Mouse (Mus musculus) midbrain, embryonic 16.5 days (tissue): ENCODE results near the gene Pex1. TPM values are rescaled to one million over a fixed set of nuclear protein-coding genes. Genes with fewer than 3 reads are reported as not detected.
"Not testable (repeated sequence)": the region's sequence is repeated elsewhere in the genome, so short reads cannot be mapped to it uniquely, and the experiment has no call there.

Source experiments
- ATAC-seq: fragments of 200-750 bp; cut with Nextera tagmentation; 2 replicates; pipeline ENCODE4 v1.8.0; 2017; ENCODE audit warnings: moderate TSS enrichment
- H3K27ac ChIP-seq: fragments of 300-500 bp; sonication (generic); 2 replicates; pipeline ENCODE4 v1.5.1; 2014; ENCODE audit warnings: mild to moderate bottlenecking, low read length, mixed read lengths
- H3K27me3 ChIP-seq: fragments of 300-500 bp; sonication (generic); 2 replicates; pipeline ENCODE4 v1.6.1; 2014; ENCODE audit warnings: low read depth, low read length, mixed read lengths; ENCODE audit not compliant: control insufficient read depth, insufficient read depth
- H3K36me3 ChIP-seq: fragments of 300-500 bp; sonication (generic); 2 replicates; pipeline ENCODE4 v1.6.1; 2014; ENCODE audit warnings: mild to moderate bottlenecking, low read length, moderate library complexity, mixed read lengths; ENCODE audit not compliant: control insufficient read depth, insufficient read depth
- H3K4me1 ChIP-seq: fragments of 300-500 bp; sonication (generic); 2 replicates; pipeline ENCODE4 v1.6.1; 2014; ENCODE audit warnings: mild to moderate bottlenecking, low read length, mixed read lengths; ENCODE audit not compliant: control insufficient read depth, insufficient read depth
- H3K4me2 ChIP-seq: fragments of 300-500 bp; sonication (generic); 2 replicates; pipeline ENCODE4 v1.6.1; 2014; ENCODE audit warnings: mild to moderate bottlenecking, low read length, mixed read lengths
- H3K4me3 ChIP-seq: fragments of 300-500 bp; sonication (generic); 2 replicates; pipeline ENCODE4 v1.5.1; 2014; ENCODE audit warnings: low read depth, mild to moderate bottlenecking, low read length, moderate library complexity, mixed read lengths
- H3K9ac ChIP-seq: fragments of 300-500 bp; sonication (generic); 2 replicates; pipeline ENCODE4 v1.6.1; 2014; ENCODE audit warnings: low read depth, low read length, mixed read lengths
- H3K9me3 ChIP-seq: fragments of 300-500 bp; sonication (generic); replicated peaks from 2 replicates; pipeline ENCODE4 v1.6.1; 2014; ENCODE audit warnings: mild to moderate bottlenecking, low read length, mixed read lengths; ENCODE audit not compliant: control insufficient read depth, poor library complexity, severe bottlenecking
- WGBS: fragments of 180-500 bp; shearing (Covaris S2); extraction: QIAGEN DNeasy Blood & Tissue Kit; methylation state at CpG from one replicate; pipeline ENCODE4 v1.1.7; 2014; 5-methylcytosine and 5-hydroxymethylcytosine counted together
- polyA plus RNA-seq: library from polyadenylated mRNA; unstranded; fragments of >200 nt; fragmentation: Nextera tagmentation; extraction: Ambion mirVana; gene quantifications from 2 replicates; pipeline ENCODE4 v1.2.1, GENCODE M21; 2015

Gene Pex1
- polyA plus RNA-seq, 1 experiment from 2014 or later = 26.2 TPM

DNA sequence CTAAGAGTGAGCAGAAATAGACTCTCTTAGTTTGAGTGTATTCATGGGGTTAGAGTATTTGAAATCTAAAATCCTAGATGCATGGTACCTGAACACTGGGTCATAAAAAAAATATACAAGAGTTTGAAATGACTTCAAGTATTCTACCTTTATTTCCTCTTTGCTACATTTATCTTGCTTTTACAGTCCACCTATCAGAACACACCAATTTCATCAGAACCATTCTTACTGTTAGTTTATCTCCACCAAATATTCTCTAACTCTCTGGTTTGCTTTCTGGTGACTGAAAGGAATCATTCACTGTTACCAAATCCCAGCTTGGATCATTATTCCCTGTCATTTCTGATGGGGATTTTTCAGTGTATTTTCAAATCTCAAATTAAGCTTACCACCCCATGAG, 1.3 kb downstream of the Pex1 start:
- H3K27ac ChIP-seq = no peak overlapping the region
- H3K9ac ChIP-seq = peak overlapping the region; percentile 79; the same call in 1 of the 2 replicates
- no peaks in the 10 kb centered on the region for H3K36me3 ChIP-seq
- no peaks in the 10 kb centered on the region for H3K27me3 ChIP-seq
- peaks cover 16% of the 10 kb centered on the region for H3K4me1 ChIP-seq
- H3K4me3 ChIP-seq = peak overlapping the region; percentile 61
- peak overlapping the region; percentile 81 for H3K4me2 ChIP-seq
- no peaks in the 10 kb centered on the region for H3K9me3 ChIP-seq
- no peak for ATAC-seq

GRCm38 (mm10) chr5:3598766-3599165, 2.9 kb downstream of the Pex1 start:
- 94% methylated on average over 5 of the region's 5 CpGs for WGBS
- H3K4me2 ChIP-seq = no peak overlapping the region
- no peaks in the 10 kb centered on the region for H3K36me3 ChIP-seq

GRCm38 (mm10) chr5:3600298-3600697, 4.4 kb downstream of the Pex1 start:
- Histone ChIP-seq H3K9me3 (no peaks in the 10 kb centered on the region), H3K4me3 (no peak overlapping the region), H3K4me2 (no peak overlapping the region), H3K4me1 (peaks cover 6% of the 10 kb centered on the region), H3K36me3 (peaks cover 6% of the 10 kb centered on the region), H3K27me3 (no peaks in the 10 kb centered on the region), H3K9ac (no peak overlapping the region), H3K27ac (no peak overlapping the region)
- 89% methylated on average over 1 of the region's 1 CpGs for WGBS
- ATAC-seq = no peak

More at GRCm38 (mm10) chr5:3598766-3599165, 2.9 kb downstream of the Pex1 start:
- no peak overlapping the region for H3K9ac ChIP-seq
- no peak overlapping the region for H3K27ac ChIP-seq
- no peak overlapping the region for H3K4me3 ChIP-seq
- no peaks in the 10 kb centered on the region for H3K27me3 ChIP-seq
- no peaks in the 10 kb centered on the region for H3K9me3 ChIP-seq
- H3K4me1 ChIP-seq = peaks cover 16% of the 10 kb centered on the region
- ATAC-seq = no peak

GRCm38 (mm10) chr5:3600790-3601189, 4.9 kb downstream of the Pex1 start:
- no peak for ATAC-seq

GRCm38 (mm10) chr5:3607114-3607513, 11.2 kb downstream of the Pex1 start:
- Histone ChIP-seq H3K4me1 (no peaks in the 10 kb centered on the region), H3K4me3 (no peak overlapping the region), H3K36me3 (peaks cover 27% of the 10 kb centered on the region), H3K9ac (no peak overlapping the region), H3K27ac (no peak overlapping the region), H3K9me3 (no peaks in the 10 kb centered on the region), H3K27me3 (no peaks in the 10 kb centered on the region), H3K4me2 (no peak overlapping the region)
- no peak for ATAC-seq
- 96% methylated on average over 9 of the region's 9 CpGs for WGBS

More at GRCm38 (mm10) chr5:3600790-3601189, 4.9 kb downstream of the Pex1 start:
- no peak overlapping the region for H3K4me2 ChIP-seq
- no peak overlapping the region for H3K9ac ChIP-seq
- peaks cover 4% of the 10 kb centered on the region for H3K4me1 ChIP-seq
- no peaks in the 10 kb centered on the region for H3K27me3 ChIP-seq
- no peaks in the 10 kb centered on the region for H3K9me3 ChIP-seq
- H3K4me3 ChIP-seq = no peak overlapping the region
- no peak overlapping the region for H3K27ac ChIP-seq
- 92% methylated on average over 3 of the region's 3 CpGs for WGBS
- H3K36me3 ChIP-seq = peaks cover 11% of the 10 kb centered on the region

- H3K36me3 ChIP-seq = peaks cover 29% of the 10 kb centered on the region
- WGBS = 97% methylated on average over 7 of the region's 7 CpGs
- no peak overlapping the region for H3K4me2 ChIP-seq
Observed at GRCm38 (mm10) chr5:3609241-3609640, 13.4 kb downstream of the Pex1 start.

DNA sequence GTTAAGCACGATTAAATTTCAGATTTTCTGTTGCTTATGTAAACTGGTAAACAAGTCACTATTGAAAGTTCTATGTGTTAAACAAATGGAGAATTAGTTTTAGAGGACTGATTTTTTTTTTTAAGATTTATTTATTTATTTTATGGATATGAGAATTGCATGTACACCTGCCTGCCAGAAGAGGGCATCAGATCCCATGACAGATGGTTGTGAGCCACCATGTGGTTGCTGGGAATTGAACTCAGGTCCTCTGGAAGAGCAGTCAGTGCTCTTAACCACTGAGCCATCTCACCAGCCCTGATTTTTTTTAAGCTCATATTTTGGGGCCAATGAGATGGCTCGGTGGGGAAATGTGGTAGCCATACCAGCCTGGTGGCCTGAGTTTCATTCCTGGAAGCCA, 16.0 kb downstream of the Pex1 start:
- H3K4me3 ChIP-seq, ATAC-seq, H3K4me2 ChIP-seq, H3K9ac ChIP-seq, H3K27ac ChIP-seq, H3K27me3 ChIP-seq, H3K9me3 ChIP-seq, H3K4me1 ChIP-seq: not testable (repeated sequence)
- H3K36me3 ChIP-seq = peaks cover 26% of the 10 kb centered on the region
- 93% methylated on average over 2 of the region's 2 CpGs for WGBS

More at GRCm38 (mm10) chr5:3609241-3609640, 13.4 kb downstream of the Pex1 start:
- no peaks in the 10 kb centered on the region for H3K9me3 ChIP-seq
- H3K27me3 ChIP-seq = no peaks in the 10 kb centered on the region
- no peak for ATAC-seq
- no peak overlapping the region for H3K9ac ChIP-seq
- no peak overlapping the region for H3K27ac ChIP-seq
- no peak overlapping the region for H3K4me3 ChIP-seq
- no peaks in the 10 kb centered on the region for H3K4me1 ChIP-seq

GRCm38 (mm10) chr5:3620486-3620885, 24.6 kb downstream of the Pex1 start:
- H3K27ac ChIP-seq = no peak overlapping the region
- no peak overlapping the region for H3K4me3 ChIP-seq
- H3K27me3 ChIP-seq = no peaks in the 10 kb centered on the region
- ATAC-seq = no peak
- no peaks in the 10 kb centered on the region for H3K4me1 ChIP-seq
- no peaks in the 10 kb centered on the region for H3K9me3 ChIP-seq
- no peak overlapping the region for H3K9ac ChIP-seq
- H3K4me2 ChIP-seq = no peak overlapping the region
- WGBS = 88% methylated on average over 7 of the region's 7 CpGs
- peaks cover 34% of the 10 kb centered on the region for H3K36me3 ChIP-seq

DNA sequence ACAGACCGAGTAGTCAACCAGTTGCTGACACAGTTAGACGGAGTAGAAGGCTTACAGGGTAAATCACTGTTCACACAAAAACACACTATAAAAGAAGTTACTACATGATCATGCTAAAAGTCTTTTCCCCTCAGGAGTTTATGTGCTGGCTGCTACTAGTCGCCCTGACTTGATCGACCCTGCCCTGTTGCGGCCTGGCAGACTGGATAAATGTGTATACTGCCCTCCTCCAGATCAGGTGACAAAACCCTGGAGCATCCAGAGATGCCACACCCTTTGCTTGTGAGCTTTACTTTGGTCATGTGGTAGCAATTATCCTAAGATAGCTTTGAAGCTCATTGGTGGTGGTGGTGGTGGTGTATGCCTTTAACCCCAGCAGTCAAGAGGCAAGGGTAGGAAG, 34.2 kb downstream of the Pex1 start:
- no peaks in the 10 kb centered on the region for H3K4me1 ChIP-seq
- no peak overlapping the region for H3K27ac ChIP-seq
- no peaks in the 10 kb centered on the region for H3K9me3 ChIP-seq
- no peak overlapping the region for H3K4me3 ChIP-seq
- H3K9ac ChIP-seq = no peak overlapping the region
- 97% methylated on average over 5 of the region's 5 CpGs for WGBS
- no peaks in the 10 kb centered on the region for H3K27me3 ChIP-seq
- H3K36me3 ChIP-seq = peaks cover 24% of the 10 kb centered on the region
- ATAC-seq = no peak
- H3K4me2 ChIP-seq = no peak overlapping the region
